Mouse (Mus musculus): ENCODE data around the gene Cemip2.

Gene Cemip2

DNA sequence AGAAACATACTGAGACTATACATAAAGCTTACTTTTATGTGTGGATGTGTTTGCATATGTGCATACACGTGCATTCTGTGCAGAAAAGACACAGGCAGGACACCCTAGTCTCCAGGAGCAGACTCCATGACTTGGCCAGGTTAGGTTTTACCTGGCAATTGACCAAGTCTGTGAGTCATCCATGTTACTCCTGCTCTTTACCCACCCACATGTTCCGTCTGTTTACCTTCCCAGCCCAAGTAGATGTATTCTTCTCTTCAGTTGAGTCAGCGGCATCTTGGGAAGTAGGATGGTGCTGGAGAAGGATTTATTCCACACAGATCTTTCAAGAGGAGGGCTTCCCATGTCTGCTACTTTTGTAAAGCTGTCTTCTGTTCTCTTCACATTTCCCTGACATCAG is 27.2 kb downstream of the Cemip2 start:
- intact Hi-C loops (cut with DNase I), result no loop called here

DNA sequence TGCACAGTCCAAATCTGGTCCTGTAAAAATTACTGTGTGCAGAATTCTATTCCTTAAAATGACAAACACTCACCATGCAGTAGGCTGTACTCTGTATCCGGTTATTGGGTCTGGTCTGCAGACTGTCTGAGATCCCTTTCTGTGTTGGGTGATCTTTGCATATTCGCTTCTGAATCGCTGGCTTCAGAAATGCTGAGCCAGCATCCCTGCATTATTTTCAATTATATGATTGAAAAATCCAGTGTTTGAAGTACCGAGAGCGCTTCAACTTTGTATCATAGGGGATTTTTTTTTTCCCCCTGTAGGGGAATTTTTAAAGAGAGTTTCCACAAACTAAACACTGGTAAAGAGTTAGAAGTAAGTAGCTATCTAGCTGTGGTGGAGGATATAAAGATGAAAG is 32.0 kb downstream of the Cemip2 start:
- intact Hi-C loops (cut with DNase I), result no loop called here

DNA sequence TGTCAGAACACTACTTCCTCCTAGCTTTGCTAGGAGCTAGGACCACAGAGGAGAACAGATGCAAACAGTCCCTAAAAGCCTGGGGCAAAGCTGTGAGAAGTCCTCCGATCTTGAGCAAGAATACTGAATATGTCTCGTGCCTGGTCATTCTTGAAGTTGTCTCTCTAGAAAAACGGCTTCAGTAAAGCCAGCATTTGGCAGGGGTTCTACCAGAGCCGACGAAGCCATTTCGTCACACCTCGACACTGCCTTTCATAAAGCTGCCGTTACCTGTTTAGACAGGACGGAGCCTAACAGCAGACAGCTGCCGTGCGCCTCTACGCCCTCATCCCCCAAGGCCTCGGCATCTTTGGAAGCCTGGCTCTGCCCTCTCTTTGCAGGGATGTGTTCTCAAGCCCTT is 35.4 kb downstream of the Cemip2 start:
- intact Hi-C loops (cut with DNase I), result no loop called here

DNA sequence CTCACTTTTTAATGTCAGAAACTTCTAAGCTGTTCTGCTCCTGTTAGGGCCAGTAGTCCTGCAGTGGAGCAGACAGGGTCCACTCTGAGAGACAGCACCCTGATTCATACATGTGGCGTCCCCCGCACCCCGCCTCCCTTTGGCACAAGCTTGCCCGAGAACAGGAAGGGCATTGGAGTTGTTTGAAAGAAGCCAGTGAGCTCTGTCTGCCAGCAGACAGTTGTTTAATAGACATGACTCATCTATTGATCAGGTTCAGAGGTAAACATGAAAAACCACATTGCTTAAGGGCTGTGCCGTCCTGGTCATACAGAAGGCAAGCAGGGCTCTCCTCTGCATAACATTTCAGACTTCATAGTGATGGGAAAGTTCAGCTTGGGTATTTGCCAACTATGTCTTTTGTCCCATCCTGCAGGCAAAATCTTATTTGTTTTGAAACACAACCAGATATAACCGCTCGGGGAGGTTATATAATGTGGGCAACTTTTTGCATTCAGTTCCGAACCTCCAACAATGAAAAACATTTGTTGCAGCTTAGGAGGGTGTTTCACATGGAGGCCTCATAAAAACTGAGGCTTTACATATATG is 36.4 kb downstream of the Cemip2 start:
- intact Hi-C loops (cut with DNase I), result no loop called here

DNA sequence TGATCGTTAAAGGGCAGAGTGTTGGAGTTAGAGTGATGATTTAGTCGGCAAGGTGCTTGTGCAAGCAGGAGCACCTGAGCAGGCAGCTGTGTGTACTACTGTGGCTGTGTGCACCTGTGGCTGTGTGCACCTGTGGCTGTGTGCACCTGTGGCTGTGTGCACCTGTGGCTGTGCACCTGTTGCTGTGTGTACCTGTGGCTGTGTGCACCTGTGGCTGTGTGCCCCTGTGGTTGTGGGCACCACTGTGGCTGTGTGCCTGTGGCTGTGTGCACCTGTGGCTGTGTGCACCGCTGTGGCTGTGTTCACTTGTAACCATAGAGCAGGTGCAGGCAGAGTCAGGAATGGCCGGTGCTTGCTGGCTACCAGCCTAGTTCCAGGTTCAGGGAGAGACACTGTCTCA is 38.1 kb downstream of the Cemip2 start:
- intact Hi-C loops (cut with DNase I), result no loop called here

DNA sequence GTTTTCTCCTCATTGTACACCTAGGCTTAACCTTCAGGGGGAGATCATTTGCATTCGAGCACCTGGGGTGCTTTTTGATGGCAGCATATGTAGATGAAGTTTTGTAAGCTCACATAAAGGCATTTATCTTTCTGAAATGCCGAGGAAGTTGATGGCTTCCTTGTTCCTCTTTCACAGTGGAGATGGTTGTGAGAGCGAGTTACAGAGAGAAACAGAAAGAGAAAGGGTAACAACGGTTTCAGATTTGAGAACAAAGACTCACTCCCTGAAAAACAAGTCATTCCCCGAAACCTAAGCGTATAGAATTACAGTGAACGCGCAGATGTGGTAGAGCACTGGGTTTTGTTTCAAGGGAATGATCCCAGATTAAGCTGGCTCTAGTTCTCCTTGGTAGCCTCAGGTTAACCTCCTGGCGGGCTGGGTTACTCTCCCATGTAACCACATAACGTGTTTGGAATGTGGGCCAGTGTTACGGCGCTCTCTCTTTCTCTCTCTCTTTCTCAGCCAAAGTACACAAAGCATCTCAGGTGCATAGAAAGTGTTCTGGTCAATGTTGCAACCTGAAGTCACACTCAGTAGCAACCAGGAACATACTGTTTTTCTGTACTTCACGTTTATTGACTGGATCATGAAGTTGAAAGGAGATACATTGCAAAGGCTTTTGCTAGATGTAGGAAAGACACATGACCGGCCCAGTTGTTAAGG is 40.0 kb downstream of the Cemip2 start:
- intact Hi-C loops (cut with DNase I), result no loop called here

DNA sequence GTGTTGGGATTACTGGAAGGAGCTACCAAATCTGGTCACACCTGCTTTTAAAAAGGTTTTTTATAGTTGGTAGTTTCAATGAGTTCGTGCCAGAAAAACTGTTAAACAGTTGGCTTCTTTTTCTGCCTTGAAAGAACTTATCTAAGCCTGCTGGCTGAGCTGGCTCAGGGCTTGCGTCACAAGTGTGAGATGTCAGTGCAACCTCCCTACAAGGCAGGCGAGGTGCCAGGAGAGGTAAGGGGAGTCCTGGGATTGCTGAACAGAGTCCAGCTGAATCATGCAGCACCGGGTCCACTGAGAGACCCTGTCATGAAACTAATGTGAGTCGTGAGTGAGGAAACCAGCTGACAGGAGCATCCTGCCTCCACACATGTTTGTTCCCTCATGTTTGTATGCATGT is 41.4 kb downstream of the Cemip2 start:
- intact Hi-C loops (cut with DNase I), result no loop called here

DNA sequence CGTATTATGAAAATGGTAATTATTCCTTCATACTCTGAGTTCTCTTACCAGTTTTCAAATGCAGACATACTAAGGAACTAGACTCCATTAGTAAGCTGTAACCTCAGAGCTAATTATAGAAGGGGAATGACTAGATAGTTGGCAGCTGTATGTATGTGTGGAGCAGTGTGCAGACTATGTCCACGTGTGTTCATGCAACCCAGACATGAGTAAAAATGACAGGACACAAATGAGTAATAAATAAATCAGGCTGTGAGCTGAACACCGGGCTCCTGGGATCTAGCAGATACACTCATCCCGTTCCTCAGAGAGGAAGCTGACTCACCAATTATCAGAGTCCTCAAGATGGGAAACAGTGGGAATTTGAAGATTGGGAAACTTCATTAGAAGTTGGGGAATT is 42.0 kb downstream of the Cemip2 start:
- intact Hi-C loops (cut with DNase I), result loop anchor here (5.0 to 10.0 kb wide), 2 partner anchors 43 to 125 kb away; partner anchors contain the start of gene Cemip2

DNA sequence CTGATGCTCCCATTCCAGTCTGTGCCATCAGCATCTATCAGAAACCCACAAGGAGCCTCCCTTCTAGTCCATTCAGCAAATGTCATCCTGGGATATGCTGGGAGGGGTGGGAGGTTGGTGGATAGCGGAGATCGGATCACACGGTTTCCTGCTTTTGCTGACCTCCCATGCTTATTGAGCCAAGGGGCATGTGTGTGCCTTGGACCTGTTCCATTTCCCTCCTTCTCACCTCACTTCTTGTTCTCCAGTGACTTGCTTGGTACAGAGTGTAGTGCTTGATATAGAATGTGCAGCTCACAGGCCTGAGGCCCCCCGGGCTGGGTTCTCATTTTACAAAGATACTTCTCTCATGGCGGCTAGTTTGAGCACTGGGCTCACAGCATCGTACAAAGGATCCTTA is 43.7 kb downstream of the Cemip2 start:
- intact Hi-C loops (cut with DNase I), result loop anchor here (5.0 to 10.0 kb wide), 2 partner anchors 45 to 123 kb away; partner anchors contain the start of gene Cemip2

DNA sequence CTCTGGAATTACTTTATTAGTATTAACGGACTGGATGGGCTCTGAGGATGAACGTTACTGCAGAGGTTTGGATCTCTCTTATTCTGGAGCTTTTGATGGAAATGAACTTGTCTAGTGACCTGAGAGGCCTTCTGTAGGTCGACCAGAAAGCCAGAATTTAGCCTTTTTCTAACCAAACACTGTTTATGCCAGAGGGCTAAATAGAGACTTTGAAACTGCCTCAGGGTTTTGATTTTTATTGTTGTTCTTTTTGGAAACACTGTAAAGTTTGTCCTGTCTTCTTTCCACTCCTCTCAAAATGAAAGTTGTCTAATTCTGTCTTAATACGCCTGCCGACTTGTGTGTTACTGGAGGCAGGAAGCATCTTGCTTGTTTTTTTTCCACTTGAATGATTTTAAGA is 46.0 kb downstream of the Cemip2 start:
- intact Hi-C loops (cut with DNase I), result loop anchor here (5.0 to 10.0 kb wide), 2 partner anchors 47 to 121 kb away; partner anchors contain the start of gene Cemip2

DNA sequence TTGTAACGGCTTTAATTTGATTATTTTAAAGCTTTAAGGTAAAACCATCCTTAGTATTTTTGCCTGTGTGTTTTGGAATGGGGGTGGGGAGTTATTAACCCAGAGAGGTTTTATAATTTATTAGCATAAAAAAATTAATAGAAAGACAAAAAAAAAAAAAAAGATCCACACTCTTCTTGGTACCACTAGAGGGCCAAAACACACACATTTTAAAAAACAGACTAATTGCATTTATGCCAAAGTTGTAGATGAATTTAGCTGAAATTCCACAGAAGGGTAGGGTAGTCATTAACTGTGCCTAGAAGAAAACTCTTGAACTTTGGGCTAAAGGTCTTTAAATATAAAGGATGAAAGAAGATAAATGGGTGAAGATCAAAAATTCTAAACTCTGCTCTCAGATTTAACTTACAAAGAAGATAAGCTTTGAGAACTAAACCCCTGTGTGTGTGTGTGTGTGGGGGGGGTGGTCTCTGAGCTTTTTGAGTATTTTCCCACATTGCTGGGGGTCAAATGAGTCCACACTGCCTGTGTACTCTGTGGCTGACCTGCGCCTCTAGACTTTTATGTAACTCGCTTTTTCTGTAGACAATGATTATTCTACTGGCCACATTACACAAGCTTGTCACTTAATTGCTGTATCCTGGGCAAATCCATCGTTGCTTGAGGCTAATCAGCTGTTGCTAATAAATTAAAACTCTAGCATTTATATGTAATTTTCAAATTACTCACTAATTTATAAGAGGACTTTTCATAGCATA is 47.2 kb downstream of the Cemip2 start:
- intact Hi-C loops (cut with DNase I), result loop anchor here (10.0 kb wide), 1 partner anchor 119 kb away; no protein-coding TSS in a partner anchor

DNA sequence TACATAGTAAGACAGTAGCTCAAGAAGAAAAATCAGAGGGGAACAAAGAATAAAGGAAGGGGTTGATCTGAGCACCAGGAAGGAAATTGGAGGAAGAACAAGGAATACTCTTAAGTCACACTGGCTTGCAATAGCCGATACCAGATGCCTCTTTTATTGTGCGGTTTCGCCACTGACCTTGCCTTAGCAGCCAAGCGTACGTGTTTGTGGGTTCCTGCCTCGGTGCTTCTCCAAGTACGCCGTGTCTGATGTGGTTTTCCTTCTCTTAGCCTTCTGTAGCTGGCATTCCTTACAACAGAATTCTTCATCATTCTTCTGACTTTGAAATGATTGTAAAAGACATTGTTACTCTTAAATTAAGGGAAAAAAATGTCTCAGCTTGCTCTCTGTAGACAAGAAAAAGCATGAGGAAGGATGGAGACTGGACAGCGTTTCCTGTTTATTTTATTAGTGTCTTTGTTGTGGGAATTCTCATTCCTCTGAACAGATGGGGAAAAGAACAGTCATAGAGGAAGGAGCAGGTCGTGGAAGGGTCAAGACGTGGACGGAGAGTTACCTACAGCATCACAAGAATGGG is 55.4 kb downstream of the Cemip2 start:
- intact Hi-C loops (cut with DNase I), result no loop called here

DNA sequence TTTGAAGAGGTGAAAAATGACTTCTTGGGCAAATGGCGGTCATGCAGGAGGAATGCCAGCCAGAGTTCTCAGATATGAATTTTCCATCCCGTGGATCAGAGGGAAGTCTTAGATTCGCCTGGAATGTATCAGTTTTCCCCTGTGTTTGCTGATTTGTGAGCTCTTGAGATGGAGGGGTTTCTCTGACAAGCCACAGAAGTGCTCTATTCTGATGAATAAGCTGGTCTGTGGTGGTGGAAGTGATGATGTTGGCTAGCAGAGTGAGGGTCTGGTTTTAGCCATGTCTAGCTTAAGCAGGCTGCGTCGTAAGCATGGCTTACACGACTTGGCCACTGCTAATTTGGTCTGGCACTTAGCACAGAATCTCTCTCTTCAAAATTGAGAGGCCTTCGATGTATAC is 56.8 kb downstream of the Cemip2 start:
- intact Hi-C loops (cut with DNase I), result no loop called here

DNA sequence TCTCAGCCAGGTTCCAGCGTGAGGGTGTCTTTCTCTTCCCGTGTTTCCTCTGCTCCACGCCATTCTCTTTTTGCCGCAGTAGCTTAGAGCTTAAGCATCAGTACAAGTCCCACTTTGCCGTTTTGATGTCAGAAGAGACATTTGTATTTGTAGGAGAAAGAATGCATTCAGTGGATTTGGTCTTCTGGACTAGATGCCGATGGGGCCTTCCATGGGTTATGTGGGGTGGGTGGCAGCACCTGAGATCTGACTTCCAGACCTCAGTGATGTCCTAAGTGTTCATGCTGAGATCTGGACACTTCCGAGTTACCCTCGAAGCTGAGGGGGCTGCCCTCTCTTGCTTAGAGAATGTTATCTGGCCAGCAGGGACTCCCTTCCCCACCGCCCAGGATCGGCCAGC is 72.6 kb downstream of the Cemip2 start:
- intact Hi-C loops (cut with DNase I), result no loop called here

DNA sequence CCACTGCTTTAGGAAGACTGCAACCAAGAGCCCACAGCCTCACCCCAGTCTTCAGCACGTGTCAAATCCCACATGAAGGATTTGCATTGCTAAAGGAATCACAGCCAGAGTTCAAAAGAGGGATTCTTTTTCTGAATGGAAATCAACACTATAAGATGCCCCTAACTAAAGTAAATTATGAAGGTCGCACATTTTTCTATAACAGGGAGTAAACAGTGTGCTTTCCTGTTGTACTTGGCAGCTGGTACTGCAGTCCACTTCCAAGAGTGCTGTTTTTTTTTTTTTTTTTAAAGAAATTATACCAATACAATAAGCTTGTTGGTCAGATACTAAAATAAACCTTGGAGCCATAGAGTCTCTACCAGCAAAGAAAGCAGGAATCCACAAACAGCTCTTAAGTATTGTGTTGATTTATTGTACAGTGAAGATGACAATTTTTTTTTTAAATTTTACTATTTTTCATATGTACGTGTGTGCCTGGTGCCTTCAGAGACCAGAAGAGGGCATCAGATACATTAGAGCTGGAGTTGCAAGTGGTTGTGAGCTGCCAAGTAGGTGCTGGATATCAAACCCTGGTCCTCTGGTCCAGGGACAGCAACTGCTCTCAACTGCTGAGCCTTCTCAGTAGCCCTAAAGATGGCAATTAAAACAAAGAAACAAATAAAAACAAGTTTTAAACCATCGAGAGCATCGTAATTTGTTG is 76.5 kb downstream of the Cemip2 start:
- intact Hi-C loops (cut with DNase I), result no loop called here

DNA sequence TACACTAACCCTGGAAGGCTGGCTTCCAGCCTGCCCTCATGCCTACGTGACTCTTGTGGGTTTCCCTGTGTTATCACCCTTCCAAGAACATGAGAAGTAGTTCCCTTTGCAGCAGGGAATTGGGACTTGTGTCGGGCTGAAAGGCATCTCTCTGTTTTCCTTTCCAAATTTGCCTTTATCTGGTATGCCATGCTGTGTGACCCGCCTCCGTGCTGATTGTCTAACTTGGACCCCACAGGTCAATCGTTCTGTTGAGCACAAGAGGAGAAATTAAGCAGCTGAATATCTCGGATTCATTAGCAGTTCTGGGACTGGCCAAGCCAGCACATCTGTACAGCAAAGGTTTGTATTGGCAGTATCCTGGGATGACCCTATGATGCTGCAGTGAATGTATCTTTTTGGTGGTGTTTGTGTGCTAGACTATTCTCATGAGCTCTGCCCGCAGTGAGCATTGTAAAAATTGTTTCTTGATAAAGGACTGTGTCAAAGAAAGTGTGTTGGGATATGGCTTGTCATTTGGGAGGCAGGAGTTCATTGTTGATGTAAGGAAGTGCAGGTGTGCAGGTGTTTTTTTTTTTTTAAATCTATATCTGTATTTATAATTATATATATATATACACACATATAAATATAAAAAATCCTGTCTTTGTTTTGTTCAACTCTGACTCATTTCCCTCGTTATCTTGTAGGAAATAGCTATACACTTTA is 77.4 kb downstream of the Cemip2 start:
- intact Hi-C loops (cut with DNase I), result no loop called here

DNA sequence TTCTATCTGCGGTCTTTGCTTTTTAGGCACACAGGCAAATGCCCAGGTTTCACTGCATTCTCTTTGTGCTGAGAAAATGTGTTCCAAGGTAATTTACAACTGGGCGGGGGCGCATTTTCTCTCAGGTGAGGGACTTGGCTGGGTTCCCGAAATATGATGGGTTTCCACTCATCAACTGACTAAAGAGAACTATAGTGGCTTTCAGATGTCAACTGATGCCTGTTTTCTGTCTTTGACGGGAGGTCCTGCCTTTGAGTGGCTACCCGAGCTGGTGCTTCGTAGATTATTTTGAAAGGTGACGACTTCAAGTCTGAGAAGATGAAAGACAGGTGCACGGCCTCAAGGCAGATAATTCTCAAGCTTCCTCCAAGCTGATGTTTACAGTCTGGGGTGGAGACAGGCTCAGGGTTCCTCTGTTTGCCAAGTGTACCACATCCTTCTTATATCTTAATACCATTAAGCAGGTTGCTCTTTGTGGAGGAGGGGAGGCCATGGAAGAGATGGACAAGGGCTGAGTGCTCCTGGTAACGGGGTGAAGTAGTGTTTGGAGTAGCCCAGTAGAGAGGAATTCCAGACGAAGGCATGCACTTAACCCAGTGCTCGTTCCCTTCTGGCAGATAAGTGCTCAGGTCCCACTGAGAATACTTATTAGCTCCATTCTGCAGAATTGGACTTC is 80.8 kb downstream of the Cemip2 start:
- intact Hi-C loops (cut with DNase I), result no loop called here

DNA sequence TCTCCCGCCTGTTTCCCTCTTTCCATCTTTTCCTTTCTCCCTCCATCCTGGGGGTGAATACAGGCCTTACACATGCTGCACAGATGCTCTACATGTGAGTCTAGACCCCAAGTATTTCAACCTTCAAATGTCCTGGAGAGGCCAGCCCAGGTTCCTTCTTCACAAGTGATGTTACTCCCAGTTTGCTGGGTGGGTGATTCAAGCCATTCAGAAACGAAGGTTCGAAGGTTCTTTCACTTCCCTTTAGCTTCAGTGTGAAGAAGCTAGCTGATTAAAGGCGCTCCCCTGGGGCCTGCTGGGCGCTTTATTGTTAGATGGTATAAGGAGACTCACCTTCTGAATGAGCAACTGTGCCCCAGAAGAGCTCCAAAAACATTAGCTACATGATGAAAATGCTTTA is 82.0 kb downstream of the Cemip2 start:
- intact Hi-C loops (cut with DNase I), result no loop called here

DNA sequence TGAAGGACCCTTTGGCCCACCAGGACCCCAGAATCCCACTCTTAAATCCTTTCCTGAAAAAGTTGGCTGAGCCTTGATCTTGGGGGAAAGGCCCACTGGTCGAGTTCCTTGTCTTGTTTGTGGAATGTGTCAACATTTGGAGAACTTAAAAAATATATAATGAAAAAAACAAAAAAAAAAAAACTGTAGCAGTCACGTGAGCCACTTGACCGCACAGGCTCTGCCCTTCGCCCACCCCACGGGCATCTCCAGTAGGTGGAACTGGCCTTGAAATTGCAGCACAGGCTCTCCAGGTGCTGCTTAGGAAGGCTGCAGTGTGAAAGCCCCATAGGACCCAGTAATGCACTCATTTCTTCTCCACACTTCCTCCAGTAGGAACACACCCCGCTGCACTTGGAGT is 82.8 kb downstream of the Cemip2 start:
- intact Hi-C loops (cut with DNase I), result no loop called here
